Mouse (Mus musculus) bone marrow, adult 2 months (tissue): ENCODE data around the gene Pecam1. TPM values are rescaled to one million over a fixed set of nuclear protein-coding genes. Genes with fewer than 3 reads are reported as not detected.
A peak's percentile ranks its signal among the peaks of the same experiment; 100 is the strongest.

Source experiments
- H3K27ac ChIP-seq: fragments of 200-500 bp; 2 replicates; pipeline ENCODE4 v1.5.1; 2012; ENCODE audit warnings: low read depth, mild to moderate bottlenecking, control low read depth, inconsistent platforms, low read length; ENCODE audit not compliant: control insufficient read depth, poor library complexity, insufficient read depth
- H3K4me1 ChIP-seq: fragments of 200-500 bp; 2 replicates; pipeline ENCODE4 v1.6.1; 2011; ENCODE audit warnings: low read length; ENCODE audit not compliant: control insufficient read depth, insufficient read depth
- H3K4me3 ChIP-seq: fragments of 200-500 bp; replicated peaks from 2 replicates; pipeline ENCODE3; 2011; ENCODE audit warnings: mild to moderate bottlenecking, low read depth, low read length, control low read depth; ENCODE audit not compliant: control insufficient read depth
- CTCF ChIP-seq: fragments of 200-500 bp; IDR thresholded peaks from 2 replicates; pipeline ENCODE4 v1.5.1; 2011; ENCODE audit warnings: low read length, control low read depth; ENCODE audit not compliant: control insufficient read depth, insufficient read depth
- POLR2A ChIP-seq: fragments of 200-500 bp; IDR thresholded peaks from 2 replicates; pipeline ENCODE4 v1.6.1; 2011; ENCODE audit warnings: low read depth, mild to moderate bottlenecking, control low read depth, low read length, borderline replicate concordance; ENCODE audit not compliant: control insufficient read depth
- WGBS: fragments of 180-500 bp; shearing (Covaris S2); methylation state at CpG from one replicate; pipeline ENCODE4 v1.1.7; 2018; 5-methylcytosine and 5-hydroxymethylcytosine counted together
- polyA plus RNA-seq: library from polyadenylated mRNA; stranded (reverse); fragments of >200 nt; gene quantifications from 2 replicates; pipeline ENCODE4 v1.2.4, GENCODE M21; 2011; ENCODE audit warnings: low replicate concordance; ENCODE audit not compliant: missing spikeins, insufficient read depth, insufficient read length

Gene Pecam1
- polyA plus RNA-seq, 1 experiment = 33.5 TPM

- 30% methylated on average over 6 of the region's 6 CpGs for WGBS
- Histone ChIP-seq H3K27ac (peak overlapping the region; percentile 1; the same call in 1 of the 2 replicates), H3K4me3 (peak overlapping the region; percentile 5), H3K4me1 (no peaks in the 10 kb centered on the region; the same call in 1 of the 2 replicates)
- TF ChIP-seq CTCF (no peak), POLR2A (no peak)
Observed at GRCm38 (mm10) chr11:106715066-106715465, 35.4 kb downstream of the Pecam1 start.

GRCm38 (mm10) chr11:106710789-106711188 is 39.6 kb downstream of the Pecam1 start:
- no peak for TF ChIP-seq POLR2A
- no peak for TF ChIP-seq CTCF
- H3K27ac ChIP-seq = no peak overlapping the region
- no peak overlapping the region for H3K4me3 ChIP-seq
- WGBS = 80% methylated on average over 5 of the region's 5 CpGs
- H3K4me1 ChIP-seq = no peaks in the 10 kb centered on the region; the same call in 1 of the 2 replicates

GRCm38 (mm10) chr11:106709227-106709985 is 41.0 kb downstream of the Pecam1 start:
- WGBS = 68% methylated on average over 15 of the region's 15 CpGs
- TF ChIP-seq CTCF = no peak

GRCm38 (mm10) chr11:106707866-106708265 is 42.6 kb downstream of the Pecam1 start:
- no peaks in the 10 kb centered on the region; the same call in 1 of the 2 replicates for H3K4me1 ChIP-seq
- WGBS = 78% methylated on average over 3 of the region's 3 CpGs
- H3K27ac ChIP-seq = no peak overlapping the region
- H3K4me3 ChIP-seq = no peak overlapping the region
- TF ChIP-seq POLR2A (no peak), CTCF (no peak)

More at GRCm38 (mm10) chr11:106709227-106709985, 41.0 kb downstream of the Pecam1 start:
- H3K27ac ChIP-seq = no peak overlapping the region
- no peaks in the 10 kb centered on the region; the same call in 1 of the 2 replicates for H3K4me1 ChIP-seq
- no peak overlapping the region for H3K4me3 ChIP-seq

GRCm38 (mm10) chr11:106707085-106707484 is 43.3 kb downstream of the Pecam1 start:
- Histone ChIP-seq H3K4me1 (peaks cover 1% of the 10 kb centered on the region; the same call in 1 of the 2 replicates), H3K4me3 (no peak overlapping the region), H3K27ac (no peak overlapping the region)
- 54% methylated on average over 8 of the region's 8 CpGs for WGBS
- TF ChIP-seq POLR2A = no peak
- no peak for TF ChIP-seq CTCF

- H3K27ac ChIP-seq = no peak overlapping the region
- WGBS = 51% methylated on average over 4 of the region's 4 CpGs
- H3K4me1 ChIP-seq = peaks cover 3% of the 10 kb centered on the region; the same call in 1 of the 2 replicates
- TF ChIP-seq CTCF (no peak), POLR2A (no peak)
- no peak overlapping the region for H3K4me3 ChIP-seq
Observed at GRCm38 (mm10) chr11:106706212-106706611, 44.2 kb downstream of the Pecam1 start.

- WGBS = 22% methylated on average over 9 of the region's 9 CpGs
- Histone ChIP-seq H3K27ac (no peak overlapping the region), H3K4me1 (peaks cover 6% of the 10 kb centered on the region; the same call in 1 of the 2 replicates), H3K4me3 (no peak overlapping the region)
- TF ChIP-seq CTCF (no peak), POLR2A (no peak)
Observed at GRCm38 (mm10) chr11:106704399-106705111, 45.9 kb downstream of the Pecam1 start.

GRCm38 (mm10) chr11:106703931-106704330 is 46.5 kb downstream of the Pecam1 start:
- H3K4me1 ChIP-seq = peaks cover 10% of the 10 kb centered on the region
- WGBS = 55% methylated on average over 7 of the region's 7 CpGs

More at GRCm38 (mm10) chr11:106703931-106704330, 46.5 kb downstream of the Pecam1 start:
- TF ChIP-seq POLR2A = no peak
- no peak for TF ChIP-seq CTCF
- Histone ChIP-seq H3K27ac (no peak overlapping the region), H3K4me3 (no peak overlapping the region)
